Mouse (Mus musculus) hindbrain, postnatal 0 days (tissue): ENCODE results near the gene Mfsd2a. TPM values are rescaled to one million over a fixed set of nuclear protein-coding genes. Genes with fewer than 3 reads are reported as not detected.

Experiments used
- ATAC-seq: fragments of 200-750 bp; cut with Nextera tagmentation; 2 replicates; pipeline ENCODE4 v1.8.0; 2017; ENCODE audit warnings: mild to moderate bottlenecking, moderate TSS enrichment, moderate library complexity
- DNase-seq: peaks from one replicate; pipeline ENCODE4 v3.0.0-alpha.2; 2015; ENCODE audit warnings: low spot score
- H3K27ac ChIP-seq: fragments of 300-500 bp; sonication (generic); 2 replicates; pipeline ENCODE4 v1.5.1; 2014; ENCODE audit warnings: mild to moderate bottlenecking
- H3K27me3 ChIP-seq: fragments of 300-500 bp; sonication (generic); 2 replicates; pipeline ENCODE4 v1.6.1; 2014; ENCODE audit warnings: low read length, mixed read lengths; ENCODE audit not compliant: insufficient read depth
- H3K36me3 ChIP-seq: fragments of 300-500 bp; sonication (generic); 2 replicates; pipeline ENCODE4 v1.6.1; 2014; ENCODE audit warnings: low read length, mixed read lengths; ENCODE audit not compliant: insufficient read depth
- H3K4me1 ChIP-seq: fragments of 300-500 bp; sonication (generic); 2 replicates; pipeline ENCODE4 v1.6.1; 2014; ENCODE audit warnings: antibody characterized with exemption, low read length, mixed read lengths; ENCODE audit not compliant: insufficient read depth
- H3K4me2 ChIP-seq: fragments of 300-500 bp; sonication (generic); 2 replicates; pipeline ENCODE4 v1.6.1; 2014; ENCODE audit warnings: low read depth, mild to moderate bottlenecking, low read length, moderate library complexity, mixed read lengths
- H3K4me3 ChIP-seq: fragments of 300-500 bp; sonication (generic); 2 replicates; pipeline ENCODE4 v1.5.1; 2014; ENCODE audit warnings: low read length
- H3K9ac ChIP-seq: fragments of 300-500 bp; sonication (generic); replicated peaks from 2 replicates; pipeline ENCODE4 v1.6.1; 2014; ENCODE audit warnings: mild to moderate bottlenecking, low read length, moderate library complexity, mixed read lengths
- H3K9me3 ChIP-seq: fragments of 300-500 bp; sonication (generic); 2 replicates; pipeline ENCODE4 v1.6.1; 2016; ENCODE audit warnings: low read length, mixed read lengths
- CTCF ChIP-seq: IDR thresholded peaks from 2 replicates; pipeline ENCODE4 v1.5.1; 2016; ENCODE audit warnings: antibody characterized with exemption, control low read depth, low read depth
- WGBS: fragments of 180-500 bp; shearing (Covaris S2); extraction: QIAGEN DNeasy Blood & Tissue Kit; methylation state at CpG from one replicate; pipeline ENCODE4 v1.1.7; 2014; 5-methylcytosine and 5-hydroxymethylcytosine counted together
- polyA plus RNA-seq: library from polyadenylated mRNA; unstranded; fragments of >200 nt; fragmentation: Nextera tagmentation; extraction: Ambion mirVana; gene quantifications from 2 replicates; pipeline ENCODE4 v1.2.1, GENCODE M21; 2015
- total RNA-seq: library from RNA; depleted of rRNA; stranded (reverse); fragments of >200 nt; gene quantifications from 2 replicates; pipeline ENCODE4 v1.2.3, GENCODE M21; 2014

Mfsd2a gene
- total and polyA plus RNA-seq, 2 experiments from 2014 or later, result 34.9 to 68.0 TPM

DNA sequence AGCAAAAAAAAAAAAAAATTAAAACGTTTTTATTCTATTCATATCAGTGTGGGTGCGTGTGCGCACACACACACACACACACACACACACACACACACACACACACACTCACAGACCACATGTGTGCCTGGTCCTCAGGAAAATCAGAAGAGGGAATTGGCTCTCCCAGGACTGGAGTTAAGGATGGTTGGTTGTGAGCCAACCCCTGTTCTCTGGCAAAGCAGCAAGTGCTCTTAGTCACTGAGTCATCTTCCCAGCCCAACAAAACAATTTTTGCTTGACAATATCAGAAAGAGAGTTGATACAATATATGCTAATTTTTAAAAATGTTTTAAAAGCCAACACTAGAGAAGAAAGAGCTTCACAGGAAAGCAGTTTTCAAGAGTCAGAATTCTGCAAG is 23.5 kb downstream of the Mfsd2a start:
- no peak for TF ChIP-seq CTCF
- H3K4me3 ChIP-seq, result no peak overlapping the region
- no peak overlapping the region for H3K9ac ChIP-seq
- ATAC-seq (no peak), DNase-seq (no peak)
- H3K4me2 ChIP-seq, result no peak overlapping the region
- no peak overlapping the region for H3K27ac ChIP-seq
- H3K36me3 ChIP-seq, result no peaks in the 10 kb centered on the region
- 84% methylated on average over 3 of the region's 3 CpGs for WGBS
- H3K9me3 ChIP-seq, result no peaks in the 10 kb centered on the region
- no peaks in the 10 kb centered on the region for H3K27me3 ChIP-seq
- no peaks in the 10 kb centered on the region for H3K4me1 ChIP-seq

DNA sequence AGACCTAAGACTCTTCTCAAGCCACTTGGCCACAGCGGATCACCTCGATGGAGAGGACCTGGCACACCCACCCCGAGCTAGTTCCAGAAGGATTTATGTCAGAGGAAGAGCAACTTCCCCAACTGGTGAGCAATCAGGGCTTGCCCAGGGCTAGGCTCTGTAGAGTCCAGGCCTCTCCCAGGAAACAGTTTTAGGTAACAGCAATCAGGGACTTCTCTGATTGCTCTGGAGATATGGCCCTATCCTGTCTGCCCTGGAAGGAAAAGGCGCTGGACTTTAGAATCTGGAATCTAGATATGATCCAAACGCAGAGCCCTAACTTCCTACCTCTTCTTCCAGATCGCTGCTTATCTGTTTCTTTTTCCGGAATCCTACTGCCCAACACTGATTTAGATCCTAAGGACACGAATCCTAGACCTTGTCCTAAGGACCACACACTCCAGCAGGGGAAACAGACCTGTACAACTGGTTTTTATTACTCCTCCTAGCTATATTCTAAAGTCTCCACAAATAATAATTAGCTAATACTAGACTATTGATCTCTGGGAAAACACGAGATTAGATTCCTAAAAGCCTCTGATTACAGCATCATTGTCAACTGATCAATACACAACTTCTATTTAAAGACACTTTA is 25.4 kb downstream of the Mfsd2a start:
- Histone ChIP-seq H3K27ac (no peak overlapping the region), H3K4me2 (no peak overlapping the region), H3K27me3 (no peaks in the 10 kb centered on the region), H3K9me3 (no peaks in the 10 kb centered on the region), H3K36me3 (no peaks in the 10 kb centered on the region), H3K4me1 (no peaks in the 10 kb centered on the region), H3K9ac (no peak overlapping the region), H3K4me3 (no peak overlapping the region)
- ATAC-seq (no peak), DNase-seq (no peak)
- TF ChIP-seq CTCF, result no peak
- 90% methylated on average over 9 of the region's 9 CpGs for WGBS

DNA sequence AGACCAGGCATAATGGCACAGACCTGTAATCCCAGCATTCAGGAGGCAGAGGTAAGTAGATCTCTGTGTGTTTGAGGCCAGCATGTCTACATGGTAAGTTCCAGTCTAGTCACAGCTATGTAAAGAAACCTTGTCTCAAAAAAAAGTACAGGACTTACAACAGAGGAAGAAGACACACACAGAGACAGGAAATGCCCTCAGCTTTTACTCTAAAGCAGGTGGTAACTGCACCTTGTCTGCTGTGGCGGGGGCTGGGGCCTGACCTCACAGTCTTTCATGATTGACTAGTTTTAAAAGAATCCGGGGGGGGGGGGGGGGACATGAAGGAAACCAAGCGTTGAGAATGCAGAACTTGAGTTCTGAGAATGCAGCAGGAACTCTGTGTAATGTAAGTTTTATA is 27.1 kb downstream of the Mfsd2a start:
- Histone ChIP-seq H3K4me2 (no peak overlapping the region), H3K27ac (no peak overlapping the region), H3K9ac (no peak overlapping the region), H3K36me3 (no peaks in the 10 kb centered on the region), H3K27me3 (no peaks in the 10 kb centered on the region), H3K4me3 (no peak overlapping the region), H3K9me3 (no peaks in the 10 kb centered on the region), H3K4me1 (no peaks in the 10 kb centered on the region)
- TF ChIP-seq CTCF, result no peak
- DNase-seq (no peak), ATAC-seq (no peak)
- WGBS, result 31% methylated on average over 3 of the region's 3 CpGs

DNA sequence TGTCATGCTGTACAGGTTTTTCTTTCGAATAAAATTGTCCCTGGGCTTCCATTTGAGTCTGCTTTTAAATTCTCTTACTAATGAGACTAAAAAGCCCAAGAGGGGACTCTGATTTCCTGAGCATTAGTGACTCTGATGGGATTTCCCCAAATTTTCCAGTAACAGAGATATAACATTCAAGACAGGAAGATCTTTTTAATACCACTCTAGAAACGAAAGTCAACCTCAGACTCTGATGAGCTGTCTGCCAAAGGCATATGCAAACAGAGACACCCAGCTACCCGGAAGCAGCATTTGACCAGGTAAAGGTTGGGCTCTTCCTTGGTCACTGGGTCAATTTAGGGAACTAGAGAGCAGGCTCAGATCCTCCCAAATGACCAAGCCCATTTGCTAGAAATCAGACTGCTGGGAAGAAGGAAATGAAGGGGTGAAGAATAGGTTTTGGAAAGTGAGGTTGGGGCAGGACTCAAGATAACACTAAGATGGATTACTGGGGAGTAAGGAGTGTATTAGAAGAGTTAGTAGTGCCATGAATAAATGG is 27.9 kb downstream of the Mfsd2a start:
- H3K4me3 ChIP-seq, result no peak overlapping the region

DNA sequence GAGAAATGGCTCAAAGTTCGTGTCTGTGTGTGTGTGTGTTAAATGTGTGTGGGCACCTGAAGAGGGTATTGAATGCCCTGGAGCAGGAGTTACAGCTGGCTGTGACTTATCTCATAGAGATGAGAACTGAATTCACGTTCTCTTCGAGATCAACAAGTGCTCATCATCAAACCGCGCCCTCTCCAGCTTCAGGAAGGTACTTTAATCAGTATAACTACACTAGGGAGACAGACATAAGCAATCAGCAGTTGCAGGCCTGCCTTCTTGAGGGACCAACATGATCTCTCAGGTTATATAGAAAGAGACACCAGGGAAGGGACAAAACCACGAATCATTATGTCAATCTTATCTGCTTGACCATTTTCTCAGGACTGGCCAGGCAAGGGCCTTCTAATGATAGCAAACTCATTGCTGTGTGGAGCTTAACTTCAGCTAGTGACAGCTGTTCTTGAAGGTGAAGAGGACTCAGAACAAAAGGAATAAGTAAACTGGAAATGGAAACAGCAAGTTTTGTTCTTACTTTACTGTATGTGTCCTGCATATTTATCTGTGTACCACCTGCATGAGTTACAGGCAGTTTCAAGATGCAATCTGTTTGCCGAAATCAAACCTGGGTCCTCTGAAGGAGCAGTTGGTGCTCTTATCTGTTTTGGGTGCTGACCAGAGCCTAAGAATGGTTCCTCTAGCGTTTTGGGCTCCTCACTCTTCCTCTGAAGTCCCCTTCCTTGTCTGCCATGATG is 28.6 kb downstream of the Mfsd2a start:
- no peaks in the 10 kb centered on the region for H3K4me1 ChIP-seq

More for the DNA sequence above, 27.9 kb downstream of the Mfsd2a start:
- H3K9ac ChIP-seq, result no peak overlapping the region
- DNase-seq, result no peak
- no peaks in the 10 kb centered on the region for H3K36me3 ChIP-seq
- 78% methylated on average over 3 of the region's 3 CpGs for WGBS
- no peaks in the 10 kb centered on the region for H3K27me3 ChIP-seq
- H3K9me3 ChIP-seq, result no peaks in the 10 kb centered on the region
- ATAC-seq, result no peak
- no peaks in the 10 kb centered on the region for H3K4me1 ChIP-seq
- H3K4me2 ChIP-seq, result no peak overlapping the region
- TF ChIP-seq CTCF, result no peak
- no peak overlapping the region for H3K27ac ChIP-seq

DNA sequence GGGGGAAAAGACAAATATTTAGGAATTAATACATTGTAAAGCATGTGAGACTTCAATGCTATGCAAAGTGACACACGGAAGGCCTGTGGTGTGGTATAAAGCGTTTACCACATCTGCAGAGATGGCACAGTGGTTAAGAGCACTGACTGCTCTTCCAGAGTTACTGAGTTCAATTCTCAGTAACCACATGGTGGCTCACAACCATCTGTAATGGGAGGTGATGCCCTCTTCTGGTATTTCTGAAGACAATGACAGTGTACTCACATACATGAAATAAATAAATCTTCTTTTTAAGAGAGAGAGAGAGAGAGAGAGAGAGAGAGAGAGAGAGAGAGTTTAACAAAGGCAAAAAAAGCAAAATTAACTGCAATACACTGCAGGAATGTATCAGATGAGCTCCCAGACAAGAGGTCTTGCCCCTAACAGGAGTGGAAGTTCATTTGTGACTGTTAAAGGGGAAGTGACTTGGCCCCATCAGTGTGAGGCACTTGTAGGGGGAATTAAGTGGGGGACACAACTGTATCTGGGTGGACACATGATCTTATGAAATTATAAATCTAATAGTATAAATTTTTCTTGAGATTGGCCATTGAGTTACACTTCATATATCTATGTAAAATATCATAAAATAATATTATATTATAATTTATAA is 29.9 kb downstream of the Mfsd2a start:
- Histone ChIP-seq H3K4me2 (no peak overlapping the region), H3K4me1 (no peaks in the 10 kb centered on the region), H3K27ac (no peak overlapping the region), H3K27me3 (no peaks in the 10 kb centered on the region), H3K9me3 (no peaks in the 10 kb centered on the region), H3K9ac (no peak overlapping the region), H3K36me3 (no peaks in the 10 kb centered on the region), H3K4me3 (no peak overlapping the region)
- 89% methylated on average over 2 of the region's 2 CpGs for WGBS
- no peak for TF ChIP-seq CTCF
- DNase-seq (no peak), ATAC-seq (no peak)

More for the DNA sequence above, 28.6 kb downstream of the Mfsd2a start:
- ATAC-seq, result no peak
- no peak for DNase-seq
- Histone ChIP-seq H3K4me2 (no peak overlapping the region), H3K27ac (no peak overlapping the region), H3K4me3 (no peak overlapping the region), H3K9ac (no peak overlapping the region), H3K36me3 (no peaks in the 10 kb centered on the region), H3K9me3 (no peaks in the 10 kb centered on the region), H3K27me3 (no peaks in the 10 kb centered on the region)
- 80% methylated on average over 8 of the region's 8 CpGs for WGBS
- no peak for TF ChIP-seq CTCF
